In the genomic region with DNA sequence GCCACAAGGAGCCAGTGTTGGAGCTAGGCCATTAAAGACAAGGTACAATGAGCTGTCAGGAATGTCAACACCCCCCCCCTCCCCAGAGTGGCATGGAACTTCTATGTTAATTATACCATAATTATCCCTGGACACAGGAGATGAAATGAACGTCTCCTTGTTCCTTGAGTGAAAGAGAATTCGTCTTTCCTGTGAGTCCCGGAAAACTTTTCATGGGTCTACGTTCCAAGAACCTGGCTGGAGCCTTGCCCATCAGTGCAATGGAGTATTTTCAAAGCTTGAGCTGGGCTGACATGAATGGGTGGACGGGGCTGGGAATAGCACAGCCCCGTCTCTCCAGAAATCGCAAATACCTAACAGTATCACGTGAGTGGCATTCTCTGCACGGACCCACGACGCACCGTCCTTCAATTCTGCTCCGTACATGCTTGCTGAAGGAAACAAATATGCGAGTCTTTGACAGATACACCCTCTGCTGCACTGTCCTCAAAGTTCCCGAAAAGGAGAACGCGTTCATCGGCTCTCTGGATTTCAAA, we compare ENCODE assay signal across 16 mouse cellular contexts.
"Had no signal": no experiment of that assay in that cellular context is flagged by ENCODE, and none has a peak within 500 bp of the region (broad histone marks: within the 10 kb centered on the region; RNA-seq: fewer than 3 reads in every experiment).

No protein-coding gene starts in this region.

- H3K9ac ChIP-seq: liver, embryonic 14.5 days; liver, postnatal 0 days; lung, embryonic 14.5 days; midbrain, embryonic 13.5 days; stomach, embryonic 15.5 days had no signal

- H3K4me2 ChIP-seq: liver, embryonic 11.5 days; lung, embryonic 14.5 days; midbrain, embryonic 13.5 days; stomach, embryonic 15.5 days had no signal

- H3K9me3 ChIP-seq: midbrain, embryonic 13.5 days; stomach, embryonic 15.5 days had no signal

- ATAC-seq: liver, postnatal 0 days; lung, postnatal 0 days; midbrain, embryonic 13.5 days had no signal

- H3K27ac ChIP-seq: kidney, postnatal 0 days; layer of hippocampus, adult 2 months; left cerebral cortex, adult 2 months; liver, embryonic 14.5 days; macrophage; midbrain, embryonic 13.5 days; stomach, embryonic 15.5 days had no signal

- H3K4me3 ChIP-seq: layer of hippocampus, adult 2 months; left cerebral cortex, adult 2 months; midbrain, embryonic 13.5 days; stomach, embryonic 15.5 days had no signal

- H3K4me1 ChIP-seq: midbrain, embryonic 13.5 days; stomach, embryonic 15.5 days had no signal

- H3K36me3 ChIP-seq: midbrain, embryonic 13.5 days; stomach, embryonic 15.5 days had no signal

- DNase-seq: kidney, adult 2 months; kidney, postnatal 25 days; layer of hippocampus, adult 9-11 months; liver, postnatal 0 days; lung, embryonic 14.5 days; spleen, adult 18-20 months; thymus, postnatal 36 days had no signal

- H3K27me3 ChIP-seq: midbrain, embryonic 13.5 days; stomach, embryonic 15.5 days had no signal
